Mouse (Mus musculus) mouse trophoblast stem cell (cell line): Measurements from ENCODE around the gene Dbx2.

Source experiments
- in situ Hi-C, 2 experiments: fragments of 300-500 bp; cut with MseI, MboI; formaldehyde crosslinking; loops; 2 replicates in 1 of 2; 3 replicates in 1 of 2; pipeline ENCODE4 v1.15.1; 2025

The Dbx2 gene

DNA sequence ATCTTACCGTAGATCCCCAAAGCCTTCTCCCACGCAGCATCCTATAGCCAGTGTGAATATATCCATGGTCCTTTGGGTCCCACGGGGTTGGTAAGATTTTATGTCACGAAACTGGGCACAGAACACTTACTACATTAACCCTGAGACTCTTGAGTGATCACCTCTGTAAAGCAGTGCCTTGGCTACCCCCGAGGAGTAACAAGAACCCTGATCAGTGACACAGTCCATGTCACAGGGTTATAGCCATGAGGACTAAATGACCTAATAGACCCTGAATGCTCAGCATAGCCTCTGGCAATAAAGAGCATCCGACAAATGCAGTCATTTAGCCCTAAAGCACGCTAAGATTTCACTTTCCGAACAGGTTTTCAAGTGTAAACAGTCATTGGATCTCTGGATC is 33.0 kb downstream of the Dbx2 start:
- in situ Hi-C loops: no loop called here

- in situ Hi-C loops: no loop called here
Observed at GRCm38 (mm10) chr15:95612600-95612999, 43.2 kb downstream of the Dbx2 start.

GRCm38 (mm10) chr15:95601179-95601578 is 54.6 kb downstream of the Dbx2 start:
- in situ Hi-C loops: no loop called here

GRCm38 (mm10) chr15:95598630-95599029 is 57.1 kb downstream of the Dbx2 start:
- in situ Hi-C loops: no loop called here

- in situ Hi-C loops: no loop called here
Observed at GRCm38 (mm10) chr15:95586906-95587305, 68.9 kb downstream of the Dbx2 start.

DNA sequence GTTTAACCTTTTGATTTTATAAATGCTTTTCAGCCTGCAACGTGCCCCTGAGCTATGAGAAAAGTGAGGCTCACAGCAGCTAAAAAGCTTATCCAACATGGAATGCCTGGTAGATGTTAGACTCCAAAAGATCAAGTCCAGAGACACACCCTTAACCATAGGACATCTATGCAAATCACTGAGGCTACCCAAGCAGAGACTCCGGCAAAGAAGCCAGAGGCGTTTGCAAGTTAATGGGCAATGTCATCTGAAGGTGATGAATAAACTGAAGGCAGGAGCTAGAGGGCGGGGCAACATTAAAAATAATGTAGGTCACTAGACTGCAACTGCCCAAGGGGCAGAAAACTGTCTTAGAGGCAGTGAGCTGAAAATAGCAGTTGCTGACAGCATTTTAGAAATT is 70.9 kb downstream of the Dbx2 start:
- in situ Hi-C loops: no loop called here

GRCm38 (mm10) chr15:95574661-95575060 is 81.1 kb downstream of the Dbx2 start:
- in situ Hi-C loops: loop anchor here (10.0 to 25.0 kb wide), 2 partner anchors 812 to 850 kb away; no protein-coding TSS in a partner anchor
